Mouse (Mus musculus) myocyte (in vitro differentiated cells): Measurements from ENCODE around the gene Lsm4.

Experiments used
- CEBPB ChIP-seq: IDR thresholded peaks from 2 replicates; pipeline ENCODE4 v1.6.1; 2011; ENCODE audit warnings: mild to moderate bottlenecking, moderate library complexity; ENCODE audit not compliant: poor library complexity, insufficient read depth, severe bottlenecking
- MYOG ChIP-seq, 3 experiments: IDR thresholded peaks; one replicate each; pipeline ENCODE4 v1.6.1; 2011; ENCODE audit warnings: control low read depth in 2 of 3, low read depth in 2 of 3, mild to moderate bottlenecking in 2 of 3; ENCODE audit not compliant: insufficient read length in 2 of 3, control insufficient read depth in 1 of 3, insufficient read depth in 1 of 3
- POLR2A ChIP-seq: IDR thresholded peaks from one replicate; pipeline ENCODE4 v1.6.1; 2011; ENCODE audit warnings: low read depth, mild to moderate bottlenecking, control low read depth, moderate library complexity; ENCODE audit not compliant: insufficient read length
- POLR2AphosphoS2 ChIP-seq: IDR thresholded peaks from one replicate; pipeline ENCODE4 v1.6.1; 2011; ENCODE audit warnings: low read depth, control low read depth; ENCODE audit not compliant: insufficient read length

GRCm38 (mm10) chr8:70696946-70697345 is 23.9 kb downstream of the Lsm4 start:
- TF ChIP-seq POLR2AphosphoS2 (no peak), POLR2A (no peak), MYOG (IDR thresholded peaks at IDR 0.05; ENCODE audit: control insufficient read depth in 1 of 3, insufficient read depth in 1 of 3, insufficient read length in 2 of 3, low read depth in 2 of 3) (no peak), CEBPB (no peak)
